Mouse (Mus musculus) CH12.LX (cell line): ENCODE measurements around the gene Dync2h1. TPM values are rescaled to one million over a fixed set of nuclear protein-coding genes. Genes with fewer than 3 reads are reported as not detected.

Experiments used
- DNase-seq: peaks from one replicate; pipeline ENCODE4 v3.0.0-alpha.2; 2013; ENCODE audit errors: extremely low read depth
- H3K27ac ChIP-seq: 2 replicates; pipeline ENCODE4 v1.5.1; 2012; ENCODE audit warnings: low read depth, mild to moderate bottlenecking, control low read depth, moderate library complexity; ENCODE audit not compliant: insufficient read depth
- H3K27me3 ChIP-seq: replicated peaks from 2 replicates; pipeline ENCODE3; 2012; ENCODE audit warnings: inconsistent platforms
- H3K36me3 ChIP-seq, 2 experiments: replicated peaks in 1 of 2; 2 replicates each; pipeline versions ENCODE3 to v1.6.1; 2012; ENCODE audit warnings: inconsistent platforms in 1 of 2, low read length in 1 of 2, mild to moderate bottlenecking in 1 of 2, mixed read lengths in 1 of 2, moderate library complexity in 1 of 2; ENCODE audit not compliant: control insufficient read depth in 1 of 2, insufficient read depth in 1 of 2
- H3K4me1 ChIP-seq, 2 experiments: 2 replicates each; pipeline ENCODE4 v1.6.1; 2012; ENCODE audit warnings: inconsistent platforms in 1 of 2, moderate library complexity in 1 of 2; ENCODE audit not compliant: insufficient read depth in 2 of 2, control insufficient read depth in 1 of 2
- H3K4me2 ChIP-seq: 2 replicates; pipeline ENCODE4 v1.6.1; 2012; ENCODE audit warnings: low read depth, mild to moderate bottlenecking, control low read depth; ENCODE audit not compliant: poor library complexity, insufficient read depth, severe bottlenecking
- H3K4me3 ChIP-seq, 3 experiments: fragments of 150-350 bp in 1 of 3; sonication (generic) in 1 of 3; replicated peaks in 1 of 3; 2 replicates each; pipeline versions ENCODE3 to v1.5.1; 2011 to 2012; ENCODE audit warnings: low read depth in 2 of 3, low read length in 2 of 3, mild to moderate bottlenecking in 2 of 3, moderate library complexity in 2 of 3, control low read depth in 1 of 3, improper control_type of control experiment in 1 of 3, inconsistent platforms in 1 of 3, mixed read lengths in 1 of 3; ENCODE audit not compliant: poor library complexity in 1 of 3
- H3K79me2 ChIP-seq: replicated peaks from 2 replicates; pipeline ENCODE4 v1.6.1; 2012; ENCODE audit warnings: mild to moderate bottlenecking, moderate library complexity; ENCODE audit not compliant: control insufficient read depth, poor library complexity, insufficient read depth, severe bottlenecking; ENCODE audit errors: extremely low read depth
- H3K9ac ChIP-seq: 2 replicates; pipeline ENCODE4 v1.6.1; 2012; ENCODE audit warnings: low read depth, mild to moderate bottlenecking, control low read depth, moderate library complexity; ENCODE audit not compliant: insufficient read depth
- H3K9me3 ChIP-seq: replicated peaks from 2 replicates; pipeline ENCODE3; 2012; ENCODE audit warnings: low read length, inconsistent platforms, mixed read lengths
- BHLHE40 ChIP-seq: IDR thresholded peaks from 2 replicates; pipeline ENCODE4 v1.6.1; 2011; ENCODE audit warnings: mild to moderate bottlenecking, low read depth, low read length, improper control_type of control experiment
- CHD1 ChIP-seq: IDR thresholded peaks from 2 replicates; pipeline ENCODE4 v1.6.1; 2012; ENCODE audit warnings: low read depth, low read length, improper control_type of control experiment, inconsistent platforms
- CHD2 ChIP-seq: IDR thresholded peaks from 2 replicates; pipeline ENCODE4 v1.6.1; 2011; ENCODE audit warnings: low read length, improper control_type of control experiment
- E2F4 ChIP-seq: IDR thresholded peaks from 2 replicates; pipeline ENCODE4 v1.6.1; 2011; ENCODE audit warnings: low read depth, low read length, improper control_type of control experiment; ENCODE audit not compliant: insufficient replicate concordance
- ELF1 ChIP-seq: IDR thresholded peaks from 2 replicates; pipeline ENCODE4 v1.6.1; 2014; ENCODE audit warnings: low read depth, mild to moderate bottlenecking, inconsistent platforms, low read length, improper control_type of control experiment
- EP300 ChIP-seq: IDR thresholded peaks from 2 replicates; pipeline ENCODE4 v1.6.1; 2011; ENCODE audit warnings: low read length, improper control_type of control experiment
- ETS1 ChIP-seq: conservative IDR thresholded peaks from 2 replicates; pipeline ENCODE4 v1.6.1; 2012; ENCODE audit warnings: low read depth, mild to moderate bottlenecking, inconsistent platforms, low read length, improper control_type of control experiment, moderate library complexity
- GABPA ChIP-seq: IDR thresholded peaks from 2 replicates; pipeline ENCODE4 v1.6.1; 2012; ENCODE audit warnings: low read depth, low read length, improper control_type of control experiment, inconsistent platforms; ENCODE audit not compliant: insufficient replicate concordance
- HCFC1 ChIP-seq: IDR thresholded peaks from 2 replicates; pipeline ENCODE4 v1.6.1; 2012; ENCODE audit warnings: low read depth, mild to moderate bottlenecking, inconsistent platforms, low read length, improper control_type of control experiment
- IRF4 ChIP-seq: IDR thresholded peaks from 2 replicates; pipeline ENCODE4 v1.6.1; 2014; ENCODE audit warnings: low read depth, mild to moderate bottlenecking, inconsistent platforms, low read length, improper control_type of control experiment
- JUN ChIP-seq: IDR thresholded peaks from 2 replicates; pipeline ENCODE4 v1.6.1; 2011; ENCODE audit warnings: low read depth, mild to moderate bottlenecking, low read length, improper control_type of control experiment, moderate library complexity; ENCODE audit not compliant: insufficient read depth
- JUND ChIP-seq: conservative IDR thresholded peaks from 2 replicates; pipeline ENCODE4 v1.6.1; 2011; ENCODE audit warnings: low read depth, low read length, improper control_type of control experiment
- KAT2A ChIP-seq: IDR thresholded peaks from 2 replicates; pipeline ENCODE4 v1.6.1; 2012; ENCODE audit warnings: low read length, improper control_type of control experiment, inconsistent platforms; ENCODE audit not compliant: insufficient replicate concordance
- MAFK ChIP-seq: IDR thresholded peaks from 2 replicates; pipeline ENCODE4 v1.6.1; 2011; ENCODE audit warnings: low read length, improper control_type of control experiment; ENCODE audit not compliant: insufficient replicate concordance
- MAX ChIP-seq: IDR thresholded peaks from 2 replicates; pipeline ENCODE4 v1.6.1; 2011; ENCODE audit warnings: low read length, improper control_type of control experiment
- MAZ ChIP-seq: IDR thresholded peaks from 2 replicates; pipeline ENCODE4 v1.6.1; 2012; ENCODE audit warnings: low read depth, mild to moderate bottlenecking, inconsistent platforms, low read length, improper control_type of control experiment, moderate library complexity
- MEF2A ChIP-seq: IDR thresholded peaks from 2 replicates; pipeline ENCODE4 v1.6.1; 2014; ENCODE audit warnings: low read depth, mild to moderate bottlenecking, inconsistent platforms, low read length, improper control_type of control experiment, borderline replicate concordance
- MXI1 ChIP-seq: IDR thresholded peaks from 2 replicates; pipeline ENCODE4 v1.6.1; 2011; ENCODE audit warnings: mild to moderate bottlenecking, low read depth, low read length, improper control_type of control experiment
- MYC ChIP-seq: IDR thresholded peaks from 2 replicates; pipeline ENCODE4 v1.6.1; 2011; ENCODE audit warnings: low read depth, mild to moderate bottlenecking, improper control_type of control experiment, low read length
- NELFE ChIP-seq: IDR thresholded peaks from 2 replicates; pipeline ENCODE4 v1.6.1; 2011; ENCODE audit warnings: low read depth, low read length, improper control_type of control experiment
- NRF1 ChIP-seq: IDR thresholded peaks from 2 replicates; pipeline ENCODE4 v1.6.1; 2014; ENCODE audit warnings: low read depth, mild to moderate bottlenecking, inconsistent platforms, low read length, improper control_type of control experiment, moderate library complexity
- PAX5 ChIP-seq: IDR thresholded peaks from 2 replicates; pipeline ENCODE4 v1.6.1; 2012; ENCODE audit warnings: low read length, inconsistent platforms, mixed read lengths
- POLR2A ChIP-seq: IDR thresholded peaks from 2 replicates; pipeline ENCODE4 v1.6.1; 2011; ENCODE audit warnings: low read depth, mild to moderate bottlenecking, improper control_type of control experiment, low read length
- POLR2AphosphoS2 ChIP-seq: IDR thresholded peaks from 2 replicates; pipeline ENCODE4 v1.6.1; 2011; ENCODE audit warnings: low read depth, low read length, improper control_type of control experiment
- RAD21 ChIP-seq: IDR thresholded peaks from 2 replicates; pipeline ENCODE4 v1.6.1; 2011; ENCODE audit warnings: low read depth, mild to moderate bottlenecking, low read length, improper control_type of control experiment, moderate library complexity
- RCOR1 ChIP-seq: conservative IDR thresholded peaks from 2 replicates; pipeline ENCODE4 v1.6.1; 2012; ENCODE audit warnings: low read depth, mild to moderate bottlenecking, inconsistent platforms, low read length, improper control_type of control experiment
- SIN3A ChIP-seq: IDR thresholded peaks from 2 replicates; pipeline ENCODE4 v1.6.1; 2012; ENCODE audit warnings: low read length, improper control_type of control experiment, inconsistent platforms
- SMC3 ChIP-seq: IDR thresholded peaks from 2 replicates; pipeline ENCODE4 v1.6.1; 2011; ENCODE audit warnings: low read depth, low read length, improper control_type of control experiment
- TBP ChIP-seq: conservative IDR thresholded peaks from 2 replicates; pipeline ENCODE4 v1.6.1; 2011; ENCODE audit warnings: low read depth, low read length, improper control_type of control experiment
- TCF12 ChIP-seq: IDR thresholded peaks from 2 replicates; pipeline ENCODE4 v1.6.1; 2014; ENCODE audit warnings: low read depth, mild to moderate bottlenecking, inconsistent platforms, low read length, improper control_type of control experiment
- UBTF ChIP-seq: IDR thresholded peaks from 2 replicates; pipeline ENCODE4 v1.6.1; 2012; ENCODE audit warnings: low read depth, mild to moderate bottlenecking, inconsistent platforms, low read length, improper control_type of control experiment, moderate library complexity
- USF1 ChIP-seq: IDR thresholded peaks from 2 replicates; pipeline ENCODE4 v1.6.1; 2014; ENCODE audit warnings: low read depth, mild to moderate bottlenecking, inconsistent platforms, low read length, improper control_type of control experiment
- ZC3H11A ChIP-seq: IDR thresholded peaks from 2 replicates; pipeline ENCODE4 v1.6.1; 2012; ENCODE audit warnings: low read depth, mild to moderate bottlenecking, inconsistent platforms, low read length, improper control_type of control experiment
- ZKSCAN1 ChIP-seq: IDR thresholded peaks from 2 replicates; pipeline ENCODE4 v1.6.1; 2012; ENCODE audit warnings: low read depth, inconsistent platforms, low read length, improper control_type of control experiment, borderline replicate concordance
- ZMIZ1 ChIP-seq: IDR thresholded peaks from 2 replicates; pipeline ENCODE4 v1.6.1; 2012; ENCODE audit warnings: low read depth, mild to moderate bottlenecking, inconsistent platforms, low read length, improper control_type of control experiment
- ZNF384 ChIP-seq: IDR thresholded peaks from 2 replicates; pipeline ENCODE4 v1.6.1; 2012; ENCODE audit warnings: low read depth, low read length, improper control_type of control experiment, inconsistent platforms
- dilution Hi-C: fragments of 300-500 bp; cut with MboI; formaldehyde crosslinking; loops from 2 replicates; pipeline ENCODE4 v1.14.3; 2020; ENCODE audit warnings: low sequenced_read_pairs; ENCODE audit not compliant: extremely low pct_unique_long_range_greater_than_20kb, extremely low pct_ligation_motif_present
- in situ Hi-C: fragments of 300-500 bp; cut with MboI; formaldehyde crosslinking; loops from 3 replicates; pipeline ENCODE4 v1.14.3; 2019; ENCODE audit warnings: low sequenced_read_pairs, low pct_ligation_motif_present, low pct_unique_long_range_greater_than_20kb, mixed read lengths
- polyA plus RNA-seq: library from polyadenylated mRNA; unstranded; fragments of >175 nt; gene quantifications from 2 replicates; pipeline ENCODE4 v1.2.1, GENCODE M21; 2012; ENCODE audit warnings: low read depth; ENCODE audit not compliant: insufficient read length
- total RNA-seq, 2 experiments: library from RNA; depleted of rRNA; stranded (reverse); fragments of 300-350 nt in 1 of 2; fragments of >200 nt in 1 of 2; gene quantifications; 2 replicates each; pipeline ENCODE4 v1.2.3; 2012 to 2014

Gene Dync2h1
- 4.7 and 4.9 TPM in 2 replicates for total RNA-seq (2012; rRNA removed)
- total RNA-seq (2014; rRNA removed), result 2.9 and 3.5 TPM in 2 replicates
- 3.5 and 4.0 TPM in 2 replicates for polyA plus RNA-seq

GRCm38 (mm10) chr9:7184172-7184896 is at the start of gene Dync2h1, which contains the start of gene Dcun1d5:
TSS of gene Dync2h1 (minus strand) at chr9:7184446.
TSS of gene Dcun1d5 (plus strand) at chr9:7184520.
- DNase-seq, result peak; percentile 93
- H3K4me2 ChIP-seq, result peak within 1 kb of the TSS; percentile 95
- peaks cover 0 to 42% of the 10 kb centered on the region in 2 experiments; a peak in 3 of 4 replicates for H3K4me1 ChIP-seq
- TF ChIP-seq ZNF384 (peak; percentile 58; the same call in 1 of the 2 replicates), BHLHE40 (0 out of 2 replicates have a peak, but pooled peaks have one; percentile 21), IRF4 (no peak), POLR2AphosphoS2 (peak; percentile 68; the same call in 1 of the 2 replicates), GABPA (no peak; the same call in 1 of the 2 replicates), JUN (no peak), ZMIZ1 (peak; percentile 83; the same call in 1 of the 2 replicates), CHD2 (peak; percentile 87), RCOR1 (0 out of 2 replicates have a peak, but pooled peaks have one; percentile 44), MAFK (no peak), USF1 (no peak), ELF1 (peak; percentile 91), SMC3 (no peak), PAX5 (no peak), KAT2A (peak; percentile 85; the same call in 1 of the 2 replicates), CHD1 (no peak), JUND (no peak), UBTF (no peak; the same call in 1 of the 2 replicates), MYC (peak; percentile 84), SIN3A (peak; percentile 73), MXI1 (peak; percentile 79), MEF2A (peak; percentile 60; the same call in 1 of the 2 replicates), NRF1 (no peak; the same call in 1 of the 2 replicates), ZKSCAN1 (no peak), E2F4 (no peak), MAZ (0 out of 2 replicates have a peak, but pooled peaks have one; percentile 22), TBP (peak; percentile 88), HCFC1 (peak; percentile 89), MAX (peak; percentile 55), EP300 (no peak), NELFE (peak; percentile 83), ZC3H11A (no peak), ETS1 (peak; percentile 27; the same call in 1 of the 2 replicates), TCF12 (peak; percentile 78; the same call in 1 of the 2 replicates), POLR2A (peak; percentile 95), RAD21 (no peak)
- peak within 1 kb of the TSS; percentile 56 for H3K27ac ChIP-seq
- H3K4me3 ChIP-seq, result peak within 1 kb of the TSS; percentile 66 to 98 (median 94)
- no peaks in the 10 kb centered on the region for H3K27me3 ChIP-seq
- peaks cover 0 to 35% of the 10 kb centered on the region in 2 experiments for H3K36me3 ChIP-seq
- dilution Hi-C loops (no loop called here), in situ Hi-C loops (no loop called here)
- H3K79me2 ChIP-seq, result peaks cover 43% of the 10 kb centered on the region
- no peaks in the 10 kb centered on the region for H3K9me3 ChIP-seq
- H3K9ac ChIP-seq, result peak within 1 kb of the TSS; percentile 88
